Mouse (Mus musculus): Measurements from ENCODE around the gene Npas3.

The Npas3 gene

DNA sequence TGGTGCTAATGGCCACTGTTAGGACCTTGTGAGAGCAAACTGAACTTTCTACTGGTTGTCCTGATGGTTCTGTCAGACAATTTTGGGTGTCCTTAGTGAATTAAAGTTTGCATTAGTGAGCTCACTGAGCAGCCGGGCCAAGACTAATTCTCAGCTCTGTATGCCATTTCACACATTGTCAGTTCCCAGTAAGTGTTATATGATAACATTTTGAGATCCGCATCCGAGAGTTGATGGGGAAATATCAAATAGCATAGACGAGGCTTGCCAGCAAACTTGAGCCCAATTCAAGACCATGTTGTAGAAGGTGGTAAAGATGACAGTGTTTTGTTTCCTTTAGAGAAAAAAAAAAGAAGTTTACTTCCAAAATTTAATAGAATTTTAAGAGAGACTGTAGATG lies 445.9 kb downstream of the Npas3 start:
- no peak for DNase-seq (ENCODE audit: low spot score in 2 of 2)

GRCm38 (mm10) chr12:53695324-53695723 lies 446.8 kb downstream of the Npas3 start:
- DNase-seq (ENCODE audit: low spot score in 2 of 2): no peak

DNA sequence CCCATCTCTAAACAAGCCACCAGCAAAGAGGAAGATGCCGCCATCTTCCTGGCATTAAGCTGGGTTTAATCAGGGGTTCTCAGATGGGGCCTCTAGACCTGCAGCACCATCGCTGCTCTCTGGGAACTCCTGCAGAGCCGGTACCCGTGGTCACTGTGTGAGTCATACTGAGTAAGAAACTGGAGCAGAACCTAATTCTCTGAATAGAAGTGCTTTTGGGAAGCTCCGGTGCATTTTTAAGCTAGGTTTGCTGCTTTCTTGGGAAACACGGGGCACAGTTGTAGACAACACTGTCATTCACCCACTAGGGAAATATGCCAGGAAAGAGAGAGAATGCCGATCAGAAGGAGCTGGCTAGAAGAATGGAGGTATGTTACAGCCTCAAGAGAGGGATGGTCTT lies 449.2 kb downstream of the Npas3 start:
- DNase-seq (ENCODE audit: low spot score in 2 of 2): no peak

GRCm38 (mm10) chr12:53698483-53699227 lies 450.2 kb downstream of the Npas3 start:
- DNase-seq (ENCODE audit: low spot score in 2 of 2): no peak

GRCm38 (mm10) chr12:53719896-53720295 lies 471.4 kb downstream of the Npas3 start:
- DNase-seq (ENCODE audit: low spot score in 2 of 2): no peak

DNA sequence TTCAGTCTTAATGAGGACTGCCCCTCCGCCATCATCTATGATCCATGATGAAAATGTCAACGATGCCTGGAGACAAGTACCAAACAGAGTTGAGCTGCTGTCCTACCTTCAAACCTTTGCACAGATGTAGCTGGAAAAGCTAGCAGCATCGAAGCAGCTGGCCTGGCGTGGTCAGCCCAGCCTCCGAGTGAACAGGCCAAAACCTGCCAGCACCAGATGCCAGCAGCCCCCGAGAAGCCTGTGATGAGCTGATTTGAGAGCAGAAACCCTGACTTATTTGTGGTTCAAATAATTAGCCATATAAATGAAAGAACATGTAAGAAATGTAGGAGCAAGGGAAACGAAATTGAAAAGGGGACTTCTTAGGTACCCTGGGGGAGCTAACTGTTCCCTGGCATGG lies 473.7 kb downstream of the Npas3 start:
- no peak for DNase-seq (ENCODE audit: low spot score in 2 of 2)

DNA sequence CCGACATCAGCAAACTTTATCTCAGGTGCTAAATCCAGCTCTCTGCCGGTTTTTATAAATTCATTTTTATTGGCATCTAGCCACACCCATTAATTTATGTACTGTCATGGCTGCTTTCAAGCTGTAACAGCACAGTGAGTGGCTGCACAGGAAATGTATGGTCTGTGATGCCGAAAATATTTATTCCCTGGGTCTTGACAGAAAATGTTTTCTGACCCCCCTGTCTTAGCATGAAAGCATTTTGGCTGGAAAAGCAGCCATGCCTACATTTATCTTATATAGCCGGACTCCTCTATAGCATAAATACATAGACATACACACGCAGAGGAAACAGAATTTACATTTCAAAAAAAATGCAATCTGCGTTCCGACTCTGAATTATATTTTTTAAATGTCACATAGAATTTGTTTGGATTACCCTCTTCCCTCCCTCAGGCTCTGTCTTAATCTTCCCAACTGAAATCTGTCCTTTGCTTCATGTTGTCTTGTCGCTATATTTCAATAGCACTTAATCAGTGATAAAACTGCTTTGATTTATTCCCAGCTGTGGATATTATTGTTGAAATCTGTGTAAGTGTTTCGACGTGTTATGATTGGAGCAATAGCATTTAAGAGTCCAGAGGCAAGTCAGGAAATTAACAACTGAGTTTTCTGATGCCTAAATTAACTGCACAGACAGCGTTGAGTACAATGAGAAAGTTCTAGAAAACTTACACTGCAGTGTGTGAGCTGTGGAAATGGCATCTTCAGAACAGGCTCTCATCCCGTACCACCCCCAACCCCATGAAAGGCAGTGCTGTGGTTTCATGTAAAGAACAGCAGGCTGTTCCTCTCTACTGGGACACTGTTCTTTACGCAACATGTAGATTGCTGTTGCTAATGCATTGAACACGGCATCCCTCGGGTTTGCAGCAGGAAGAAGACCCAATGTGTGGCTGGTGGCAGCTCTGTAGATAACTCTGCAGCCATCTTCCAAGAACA lies 474.5 kb downstream of the Npas3 start:
- no peak for DNase-seq (ENCODE audit: low spot score in 2 of 2)

GRCm38 (mm10) chr12:53729275-53729674 lies 480.8 kb downstream of the Npas3 start:
- DNase-seq (ENCODE audit: low spot score in 2 of 2): no peak

DNA sequence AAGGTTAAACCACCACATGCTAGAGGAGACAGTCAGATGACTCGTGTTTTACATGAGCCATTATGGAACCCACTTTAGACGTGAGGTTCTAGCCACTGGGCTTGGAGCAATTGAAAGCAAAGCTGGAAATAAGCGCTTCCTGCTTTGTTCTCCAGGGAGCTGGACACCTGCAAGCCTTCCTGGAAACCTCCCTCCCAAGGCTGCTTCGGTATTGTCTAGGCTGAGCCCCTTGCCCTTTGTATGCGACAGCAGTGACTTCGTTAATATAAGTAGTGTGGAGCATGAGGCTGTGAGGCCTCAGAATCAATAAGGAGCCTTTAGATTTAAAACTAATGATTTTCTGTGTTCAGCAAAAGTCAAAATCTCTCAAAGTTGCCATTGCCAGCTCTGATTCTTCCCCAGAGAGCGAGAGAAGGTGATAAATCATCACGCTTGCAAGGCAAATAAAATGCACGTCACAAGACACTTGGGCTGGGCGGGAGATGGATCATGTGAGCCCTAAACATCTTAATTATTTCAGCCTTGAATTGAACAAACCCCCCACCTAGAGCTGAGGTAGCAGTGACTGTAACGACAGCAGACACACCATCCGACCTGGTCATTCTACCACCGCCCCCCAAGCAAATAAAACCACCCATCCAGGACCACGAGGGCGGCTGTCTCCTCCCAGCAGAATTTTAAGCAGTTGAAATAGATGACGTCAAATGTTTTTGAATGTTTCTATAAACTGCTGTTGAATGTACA lies 490.2 kb downstream of the Npas3 start:
- DNase-seq (ENCODE audit: low spot score in 2 of 2): no peak

GRCm38 (mm10) chr12:53746653-53747052 lies 498.2 kb downstream of the Npas3 start:
- DNase-seq (ENCODE audit: low spot score in 2 of 2): no peak

GRCm38 (mm10) chr12:53749375-53749774 lies 500.9 kb downstream of the Npas3 start:
- DNase-seq (ENCODE audit: low spot score in 2 of 2): no peak

DNA sequence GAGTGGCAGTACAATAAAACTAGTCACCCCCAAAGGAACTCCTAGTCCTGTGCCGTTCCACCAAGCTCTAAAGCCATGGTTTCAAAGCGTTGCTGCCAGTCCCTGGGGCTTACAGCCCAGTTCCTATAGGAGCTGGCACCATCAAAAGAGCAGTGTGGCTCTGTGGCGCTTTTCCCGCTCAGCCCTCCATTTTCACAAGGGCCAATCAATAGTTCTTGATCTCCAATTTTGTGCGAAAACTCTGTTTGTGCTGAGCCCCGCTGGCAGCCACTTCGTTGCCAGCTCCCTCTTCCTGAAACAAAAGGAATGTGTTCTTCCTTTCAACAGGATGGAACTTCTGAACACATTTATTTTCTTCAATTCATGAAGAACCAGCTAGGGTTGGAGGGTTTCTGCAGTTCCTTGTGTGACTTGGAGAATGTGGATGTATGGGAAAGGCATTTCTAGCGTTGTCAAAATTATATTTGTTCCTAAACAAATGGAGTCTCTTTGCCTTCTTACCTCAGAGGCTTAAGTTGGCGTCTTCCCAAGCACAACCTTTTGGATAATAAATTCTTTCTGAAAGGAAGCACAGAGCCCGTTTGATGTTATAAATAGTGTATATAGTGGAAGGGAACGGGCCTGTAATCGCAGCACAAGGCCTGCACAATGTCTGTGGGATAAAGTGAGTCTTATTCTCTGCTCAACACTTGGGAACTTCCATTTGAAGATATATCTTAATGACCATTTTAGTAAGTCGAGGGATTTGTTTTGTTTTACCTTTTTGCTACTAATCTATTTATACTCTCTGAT lies 504.0 kb downstream of the Npas3 start:
- DNase-seq (ENCODE audit: low spot score in 2 of 2): no peak

DNA sequence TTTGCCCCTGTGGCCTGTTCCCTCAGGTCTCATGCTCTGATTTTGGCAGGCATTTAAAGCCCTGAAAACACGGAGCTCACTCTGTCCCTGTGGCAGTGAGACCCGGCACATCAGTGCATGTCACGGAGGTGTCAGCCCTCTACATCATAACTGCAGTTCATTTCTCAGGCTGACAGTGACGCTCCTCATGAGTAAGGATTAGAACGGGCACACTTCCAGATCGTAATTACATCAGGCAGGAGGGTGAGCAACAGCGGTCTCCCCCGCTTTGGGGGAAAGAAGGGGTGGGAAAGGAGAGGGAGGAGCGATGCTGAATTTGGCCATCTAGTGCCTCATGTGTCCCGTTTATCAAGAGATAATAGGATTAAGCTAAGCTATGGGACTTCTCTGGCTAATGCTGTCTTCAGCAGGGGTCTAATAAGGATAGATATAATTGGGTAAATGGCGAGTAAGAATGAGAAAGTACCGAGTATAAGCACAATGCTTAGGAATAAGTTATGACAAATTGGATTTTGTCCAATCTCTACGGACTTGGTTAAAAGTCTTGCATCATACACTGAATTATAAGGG lies 505.0 kb downstream of the Npas3 start:
- DNase-seq (ENCODE audit: low spot score in 2 of 2): no peak

DNA sequence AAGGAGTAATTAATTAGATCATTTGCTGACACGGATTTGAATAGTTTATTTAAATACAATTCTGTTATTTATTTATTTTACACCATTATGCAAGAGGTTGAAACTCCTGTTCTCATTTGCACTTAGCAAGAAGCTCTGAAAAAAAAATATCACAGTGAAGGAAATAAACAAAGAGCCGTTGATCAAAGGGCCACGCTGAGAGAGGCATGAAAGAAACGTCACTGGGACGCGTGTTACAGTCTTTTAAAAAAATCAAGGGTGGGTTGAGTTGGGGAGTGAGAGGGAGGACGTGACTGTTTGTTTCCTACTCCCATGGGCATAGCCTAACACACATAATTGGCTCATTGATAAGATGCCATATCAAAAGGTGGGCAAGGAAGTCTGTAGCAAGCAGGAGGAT lies 505.8 kb downstream of the Npas3 start:
- no peak for DNase-seq (ENCODE audit: low spot score in 2 of 2)

DNA sequence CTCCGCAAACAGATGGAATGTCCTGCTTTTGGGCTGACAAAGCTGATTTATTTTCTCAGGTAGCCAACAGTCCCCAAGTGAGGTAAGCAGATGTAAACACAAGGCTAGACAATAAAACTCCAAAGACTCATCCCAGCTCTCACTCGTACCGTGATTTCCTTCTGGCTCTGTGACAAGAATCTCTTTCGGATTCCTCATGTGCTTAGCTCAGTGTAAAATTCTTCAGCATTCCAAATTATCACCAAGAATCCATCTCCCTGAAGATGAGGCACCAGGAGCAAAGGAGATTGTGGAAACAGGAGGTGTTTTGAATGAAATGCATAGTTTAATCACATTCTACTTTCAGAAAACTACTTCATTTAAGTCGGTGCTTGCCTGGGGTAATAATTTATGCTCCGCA lies 509.2 kb downstream of the Npas3 start:
- no peak for DNase-seq (ENCODE audit: low spot score in 2 of 2)

GRCm38 (mm10) chr12:53758356-53758755 lies 509.9 kb downstream of the Npas3 start:
- no peak for DNase-seq (ENCODE audit: low spot score in 2 of 2)

GRCm38 (mm10) chr12:53764143-53764542 lies 515.7 kb downstream of the Npas3 start:
- no peak for DNase-seq (ENCODE audit: low spot score in 2 of 2)

- no peak for DNase-seq (ENCODE audit: low spot score in 2 of 2)
These were observed 519.9 kb downstream of the Npas3 start for GRCm38 (mm10) chr12:53768392-53768791.

- no peak for DNase-seq (ENCODE audit: low spot score in 2 of 2)
These were observed 523.0 kb downstream of the Npas3 start for GRCm38 (mm10) chr12:53771394-53771936.

GRCm38 (mm10) chr12:53781850-53782552 lies 533.5 kb downstream of the Npas3 start:
- no peak for DNase-seq (ENCODE audit: low spot score in 2 of 2)

Data from frontal cortex, postnatal 10 days (tissue).